Mouse (Mus musculus): ENCODE results near the gene Arid3a. TPM values are rescaled to one million over a fixed set of nuclear protein-coding genes. Genes with fewer than 3 reads are reported as not detected.
A peak's percentile ranks its signal among the peaks of the same experiment; 100 is the strongest.

Gene Arid3a
- polyA plus RNA-seq, 1 experiment = 1.2 TPM

- no peak overlapping the region for H3K4me3 ChIP-seq
- no peaks in the 10 kb centered on the region for H3K36me3 ChIP-seq (ENCODE audit: control insufficient read depth, insufficient read depth)
- no peak overlapping the region for H3ac ChIP-seq (ENCODE audit: control insufficient read depth, insufficient read length)
- TF ChIP-seq CEBPB (IDR thresholded peaks at IDR 0.05; ENCODE audit: insufficient read depth, poor library complexity, severe bottlenecking) = no peak
- TF ChIP-seq POLR2AphosphoS2 (IDR thresholded peaks at IDR 0.05; ENCODE audit: insufficient read length, low read depth) = no peak
- H3K79me2 ChIP-seq (ENCODE audit: control insufficient read depth, insufficient read depth) = no peaks in the 10 kb centered on the region
- no peaks in the 10 kb centered on the region for H3K27me3 ChIP-seq (ENCODE audit: control insufficient read depth, insufficient read depth, insufficient read length)
- H3K4me2 ChIP-seq (ENCODE audit: low read depth) = no peak overlapping the region
Observed at GRCm38 (mm10) chr10:80002829-80003228, 76.0 kb downstream of the Arid3a start.

- no peaks in the 10 kb centered on the region for H3K27me3 ChIP-seq (ENCODE audit: control insufficient read depth, insufficient read depth, insufficient read length)
- peak overlapping the region; percentile 24 for H3K4me2 ChIP-seq (ENCODE audit: low read depth)
- no peaks in the 10 kb centered on the region for H3K79me2 ChIP-seq (ENCODE audit: control insufficient read depth, insufficient read depth)
- no peak overlapping the region for H3ac ChIP-seq (ENCODE audit: control insufficient read depth, insufficient read length)
- TF ChIP-seq SRF (IDR thresholded peaks at IDR 0.05; ENCODE audit: control insufficient read depth, insufficient read length, low read depth) (no peak), USF1 (IDR thresholded peaks at IDR 0.05; ENCODE audit: low read depth) (no peak), E2F4 (IDR thresholded peaks at IDR 0.05; ENCODE audit: insufficient read depth) (no peak), MYOG (IDR thresholded peaks at IDR 0.05; ENCODE audit: control insufficient read depth in 1 of 3, insufficient read depth in 1 of 3, insufficient read length in 2 of 3, low read depth in 2 of 3) (no peak), TCF3 (IDR thresholded peaks at IDR 0.05; ENCODE audit: insufficient read length, low read depth) (no peak), REST (IDR thresholded peaks at IDR 0.05; ENCODE audit: insufficient read depth, insufficient read length) (no peak)
- no peak overlapping the region for H3K4me3 ChIP-seq
- no peaks in the 10 kb centered on the region for H3K36me3 ChIP-seq (ENCODE audit: control insufficient read depth, insufficient read depth)
Observed at GRCm38 (mm10) chr10:80003374-80004232, 76.8 kb downstream of the Arid3a start.

- Histone ChIP-seq H3K4me3 (no peak overlapping the region), H3ac (ENCODE audit: control insufficient read depth, insufficient read length) (no peak overlapping the region), H3K79me2 (ENCODE audit: control insufficient read depth, insufficient read depth) (no peaks in the 10 kb centered on the region), H3K27me3 (ENCODE audit: control insufficient read depth, insufficient read depth, insufficient read length) (no peaks in the 10 kb centered on the region), H3K4me2 (ENCODE audit: low read depth) (no peak overlapping the region), H3K36me3 (ENCODE audit: control insufficient read depth, insufficient read depth) (no peaks in the 10 kb centered on the region)
- TF ChIP-seq REST (IDR thresholded peaks at IDR 0.05; ENCODE audit: insufficient read depth, insufficient read length) (no peak), MYOD1 (IDR thresholded peaks at IDR 0.05; ENCODE audit: control insufficient read depth in 1 of 3, insufficient read length in 2 of 3, low read depth in 2 of 3) (no peak), TCF3 (IDR thresholded peaks at IDR 0.05; ENCODE audit: insufficient read length, low read depth) (no peak), SRF (IDR thresholded peaks at IDR 0.05; ENCODE audit: control insufficient read depth, insufficient read length, low read depth) (no peak), USF1 (IDR thresholded peaks at IDR 0.05; ENCODE audit: low read depth) (no peak), CEBPB (IDR thresholded peaks at IDR 0.05; ENCODE audit: insufficient read depth, poor library complexity, severe bottlenecking) (no peak), MAX (IDR thresholded peaks at IDR 0.05; ENCODE audit: low read depth) (no peak), POLR2A (IDR thresholded peaks at IDR 0.05; ENCODE audit: insufficient read length, low read depth) (no peak), E2F4 (IDR thresholded peaks at IDR 0.05; ENCODE audit: insufficient read depth) (no peak), TCF12 (IDR thresholded peaks at IDR 0.05; ENCODE audit: insufficient read depth, poor library complexity, severe bottlenecking) (no peak), POLR2AphosphoS2 (IDR thresholded peaks at IDR 0.05; ENCODE audit: insufficient read length, low read depth) (no peak), MYOG (IDR thresholded peaks at IDR 0.05; ENCODE audit: control insufficient read depth in 1 of 3, insufficient read depth in 1 of 3, insufficient read length in 2 of 3, low read depth in 2 of 3) (no peak)
Observed at GRCm38 (mm10) chr10:80004233-80004705, 77.4 kb downstream of the Arid3a start.

Other genes starting within 250 kb of the Arid3a start
- gene Cdc34, start 244.8 kb upstream of the Arid3a start, polyA plus RNA-seq (2012; fragmentation: generic; extraction: Trizol) = 299 TPM
- gene Gzmm, start 238.0 kb upstream of the Arid3a start, polyA plus RNA-seq (2012; fragmentation: generic; extraction: Trizol) = 0.71 TPM
- gene Bsg, start 222.6 kb upstream of the Arid3a start, polyA plus RNA-seq (2012; fragmentation: generic; extraction: Trizol) = 1,268 TPM
- 0.35 TPM for gene Hcn2, start 210.4 kb upstream of the Arid3a start, polyA plus RNA-seq (2012; fragmentation: generic; extraction: Trizol)
- gene Polrmt, start 180.5 kb upstream of the Arid3a start, polyA plus RNA-seq (2012; fragmentation: generic; extraction: Trizol) = 82.3 TPM
- gene Fgf22, start 172.0 kb upstream of the Arid3a start, polyA plus RNA-seq (2012; fragmentation: generic; extraction: Trizol) = 0.26 TPM
- gene Rnf126, start 160.1 kb upstream of the Arid3a start, polyA plus RNA-seq (2012; fragmentation: generic; extraction: Trizol) = 91.3 TPM
- gene Fstl3, start 149.8 kb upstream of the Arid3a start, polyA plus RNA-seq (2012; fragmentation: generic; extraction: Trizol) = 28.9 TPM
- 0.07 TPM for gene Prss57, start 136.1 kb upstream of the Arid3a start, polyA plus RNA-seq (2012; fragmentation: generic; extraction: Trizol)
- gene Palm, start 133.5 kb upstream of the Arid3a start, polyA plus RNA-seq (2012; fragmentation: generic; extraction: Trizol) = 70.0 TPM
- 0.06 TPM for gene Misp, start 106.1 kb upstream of the Arid3a start, polyA plus RNA-seq (2012; fragmentation: generic; extraction: Trizol)
- gene Ptbp1, start 72.6 kb upstream of the Arid3a start, polyA plus RNA-seq (2012; fragmentation: generic; extraction: Trizol) = 158 TPM
- 0.22 TPM for gene Prtn3, start 52.6 kb upstream of the Arid3a start, polyA plus RNA-seq (2012; fragmentation: generic; extraction: Trizol)
- 5.4 TPM for gene Plppr3, start 52.4 kb upstream of the Arid3a start, polyA plus RNA-seq (2012; fragmentation: generic; extraction: Trizol)
- not detected for gene Elane, start 40.8 kb upstream of the Arid3a start, polyA plus RNA-seq (2012; fragmentation: generic; extraction: Trizol)
- not detected for gene Cfd, start 36.2 kb upstream of the Arid3a start, polyA plus RNA-seq (2012; fragmentation: generic; extraction: Trizol)
- gene Med16, start 18.1 kb upstream of the Arid3a start, polyA plus RNA-seq (2012; fragmentation: generic; extraction: Trizol) = 31.4 TPM
- not detected for gene Gm26602, start 16.2 kb upstream of the Arid3a start, polyA plus RNA-seq (2012; fragmentation: generic; extraction: Trizol)
- gene Kiss1r, start 10.1 kb upstream of the Arid3a start, polyA plus RNA-seq (2012; fragmentation: generic; extraction: Trizol) = 0.59 TPM
- 69.0 TPM for gene R3hdm4, start 5.8 kb upstream of the Arid3a start, polyA plus RNA-seq (2012; fragmentation: generic; extraction: Trizol)
- gene Wdr18, start 33.1 kb downstream of the Arid3a start, polyA plus RNA-seq (2012; fragmentation: generic; extraction: Trizol) = 35.1 TPM
- gene Grin3b, start 43.7 kb downstream of the Arid3a start, polyA plus RNA-seq (2012; fragmentation: generic; extraction: Trizol) = 0.73 TPM
- gene Tmem259, start 57.3 kb downstream of the Arid3a start, polyA plus RNA-seq (2012; fragmentation: generic; extraction: Trizol) = 152 TPM
- 109 TPM for gene Cnn2, start 61.5 kb downstream of the Arid3a start, polyA plus RNA-seq (2012; fragmentation: generic; extraction: Trizol)
- gene Abca7, start 69.5 kb downstream of the Arid3a start, polyA plus RNA-seq (2012; fragmentation: generic; extraction: Trizol) = 15.6 TPM
- 0.53 TPM for gene Arhgap45, start 89.6 kb downstream of the Arid3a start, polyA plus RNA-seq (2012; fragmentation: generic; extraction: Trizol)
- gene Polr2e, start 112.8 kb downstream of the Arid3a start, polyA plus RNA-seq (2012; fragmentation: generic; extraction: Trizol) = 209 TPM
- gene Gpx4, start 120.1 kb downstream of the Arid3a start, polyA plus RNA-seq (2012; fragmentation: generic; extraction: Trizol) = 1,278 TPM
- 44.6 TPM for gene Sbno2, start 178.5 kb downstream of the Arid3a start, polyA plus RNA-seq (2012; fragmentation: generic; extraction: Trizol)
- 150 TPM for gene Stk11, start 188.8 kb downstream of the Arid3a start, polyA plus RNA-seq (2012; fragmentation: generic; extraction: Trizol)
- gene Atp5d, start 211.6 kb downstream of the Arid3a start, polyA plus RNA-seq (2012; fragmentation: generic; extraction: Trizol) = 1,163 TPM
- gene Cbarp, start 213.8 kb downstream of the Arid3a start, polyA plus RNA-seq (2012; fragmentation: generic; extraction: Trizol) = 10.0 TPM
- gene Midn, start 221.2 kb downstream of the Arid3a start, polyA plus RNA-seq (2012; fragmentation: generic; extraction: Trizol) = 131 TPM
- gene Cirbp, start 238.9 kb downstream of the Arid3a start, polyA plus RNA-seq (2012; fragmentation: generic; extraction: Trizol) = 54.2 TPM
- gene 1600002K03Rik, start 245.9 kb downstream of the Arid3a start, polyA plus RNA-seq (2012; fragmentation: generic; extraction: Trizol) = 23.5 TPM